Mouse (Mus musculus): ENCODE measurements around the gene Golph3. TPM values are rescaled to one million over a fixed set of nuclear protein-coding genes. Genes with fewer than 3 reads are reported as not detected.

Gene Golph3
- polyA plus RNA-seq, 1 experiment from 2014 or later, result 66.9 TPM

DNA sequence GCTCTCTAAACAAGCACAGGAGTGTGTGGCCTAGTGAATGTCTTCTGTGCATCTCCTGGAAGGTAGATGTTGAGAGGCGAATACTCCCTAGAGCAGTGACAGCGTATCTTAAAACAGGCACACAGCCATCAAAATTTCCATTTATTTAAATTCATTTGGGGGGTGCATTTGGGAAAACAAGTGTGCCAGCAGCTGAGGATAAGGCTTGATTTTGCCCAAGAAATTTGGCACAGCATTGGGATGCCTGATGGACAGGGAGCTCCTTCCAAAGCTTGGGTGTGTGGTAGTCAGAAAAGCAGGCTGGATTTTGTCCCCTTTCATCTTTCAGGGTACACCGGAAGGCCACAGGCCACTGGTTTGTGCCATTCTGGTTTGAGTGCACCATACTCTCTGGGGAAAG, 48.8 kb downstream of the Golph3 start:
- no peak for ATAC-seq
- Histone ChIP-seq H3K36me3 (ENCODE audit: control insufficient read depth, insufficient read depth, low read length) (peaks cover 3% of the 10 kb centered on the region; the same call in 1 of the 2 replicates), H3K9me3 (ENCODE audit: control insufficient read depth, low read length) (no peaks in the 10 kb centered on the region), H3K4me2 (ENCODE audit: low read depth, low read length) (no peak overlapping the region), H3K27me3 (replicated peaks; ENCODE audit: control insufficient read depth, insufficient read depth, low read length) (no peaks in the 10 kb centered on the region), H3K4me3 (ENCODE audit: low read length) (no peak overlapping the region), H3K9ac (ENCODE audit: low read depth, low read length) (no peak overlapping the region), H3K4me1 (ENCODE audit: control insufficient read depth, insufficient read depth, low read length) (peaks cover 15% of the 10 kb centered on the region), H3K27ac (ENCODE audit: low read length) (no peak overlapping the region)
- WGBS, result 97% methylated on average over 3 of the region's 3 CpGs

GRCm38 (mm10) chr15:12371183-12371582, 49.9 kb downstream of the Golph3 start:
- Histone ChIP-seq H3K9ac (ENCODE audit: low read depth, low read length) (no peak overlapping the region), H3K27ac (ENCODE audit: low read length) (no peak overlapping the region), H3K36me3 (ENCODE audit: control insufficient read depth, insufficient read depth, low read length) (peaks cover 3% of the 10 kb centered on the region; the same call in 1 of the 2 replicates), H3K4me3 (ENCODE audit: low read length) (no peak overlapping the region), H3K4me2 (ENCODE audit: low read depth, low read length) (no peak overlapping the region), H3K27me3 (replicated peaks; ENCODE audit: control insufficient read depth, insufficient read depth, low read length) (no peaks in the 10 kb centered on the region), H3K4me1 (ENCODE audit: control insufficient read depth, insufficient read depth, low read length) (peaks cover 16% of the 10 kb centered on the region), H3K9me3 (ENCODE audit: control insufficient read depth, low read length) (no peaks in the 10 kb centered on the region)
- 3% methylated on average over 8 of the region's 8 CpGs for WGBS
- peak; percentile 27 for ATAC-seq

- Histone ChIP-seq H3K4me1 (ENCODE audit: control insufficient read depth, insufficient read depth, low read length) (peaks cover 9% of the 10 kb centered on the region), H3K9ac (ENCODE audit: low read depth, low read length) (no peak overlapping the region), H3K36me3 (ENCODE audit: control insufficient read depth, insufficient read depth, low read length) (peaks cover 3% of the 10 kb centered on the region; the same call in 1 of the 2 replicates), H3K9me3 (ENCODE audit: control insufficient read depth, low read length) (no peaks in the 10 kb centered on the region), H3K4me3 (ENCODE audit: low read length) (no peak overlapping the region), H3K27ac (ENCODE audit: low read length) (no peak overlapping the region), H3K4me2 (ENCODE audit: low read depth, low read length) (no peak overlapping the region), H3K27me3 (replicated peaks; ENCODE audit: control insufficient read depth, insufficient read depth, low read length) (no peaks in the 10 kb centered on the region)
- ATAC-seq, result no peak
- WGBS, result 81% methylated on average over 14 of the region's 14 CpGs
Observed at GRCm38 (mm10) chr15:12373496-12373895, 52.2 kb downstream of the Golph3 start.

DNA sequence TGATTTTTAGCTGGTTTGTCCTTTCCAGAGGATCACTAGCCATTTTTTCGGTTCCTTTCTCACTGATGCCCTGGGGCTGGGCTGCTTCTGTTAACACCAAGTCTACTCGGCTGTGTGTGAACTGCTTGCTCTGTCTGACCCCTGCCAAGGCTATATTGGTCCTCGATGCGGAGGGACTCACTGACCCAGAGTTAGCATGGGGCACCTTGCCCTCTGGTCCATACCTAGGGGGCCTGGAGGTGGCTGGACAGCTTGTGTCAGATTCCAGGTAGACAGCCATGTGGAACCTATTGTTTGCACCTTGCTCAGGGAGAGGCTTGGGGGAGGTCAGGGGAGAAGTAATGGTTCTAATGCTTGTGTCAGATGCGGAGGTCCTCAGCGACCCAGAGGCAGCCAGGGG, 52.7 kb downstream of the Golph3 start:
- no peak overlapping the region for H3K4me3 ChIP-seq (ENCODE audit: low read length)
- H3K9ac ChIP-seq (ENCODE audit: low read depth, low read length), result no peak overlapping the region
- peaks cover 8% of the 10 kb centered on the region for H3K4me1 ChIP-seq (ENCODE audit: control insufficient read depth, insufficient read depth, low read length)
- no peaks in the 10 kb centered on the region for H3K9me3 ChIP-seq (ENCODE audit: control insufficient read depth, low read length)
- H3K27me3 ChIP-seq (replicated peaks; ENCODE audit: control insufficient read depth, insufficient read depth, low read length), result no peaks in the 10 kb centered on the region
- ATAC-seq, result no peak
- WGBS, result 83% methylated on average over 6 of the region's 6 CpGs
- H3K27ac ChIP-seq (ENCODE audit: low read length), result no peak overlapping the region
- H3K36me3 ChIP-seq (ENCODE audit: control insufficient read depth, insufficient read depth, low read length), result peaks cover 3% of the 10 kb centered on the region; the same call in 1 of the 2 replicates
- H3K4me2 ChIP-seq (ENCODE audit: low read depth, low read length), result no peak overlapping the region

DNA sequence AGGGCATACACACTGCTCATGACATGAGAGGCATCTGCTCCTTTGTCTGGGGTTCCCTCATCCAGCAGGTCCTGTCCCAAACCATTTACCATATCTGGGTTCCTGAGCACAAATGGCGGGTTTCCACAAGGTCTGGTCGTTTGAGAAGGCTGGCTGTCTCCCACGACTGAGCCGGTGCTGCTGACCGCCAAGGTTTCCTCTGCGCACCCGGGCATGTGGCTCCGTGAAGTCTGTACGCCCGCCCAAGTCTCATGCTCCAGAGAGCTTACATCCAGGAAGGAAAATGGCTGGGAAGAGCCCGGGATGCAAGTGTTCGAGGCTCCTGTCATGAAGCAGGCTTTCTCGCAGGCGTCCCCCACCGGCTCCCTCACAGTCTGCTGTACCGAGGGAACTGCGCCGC, 53.7 kb downstream of the Golph3 start:
- Histone ChIP-seq H3K36me3 (ENCODE audit: control insufficient read depth, insufficient read depth, low read length) (peaks cover 3% of the 10 kb centered on the region; the same call in 1 of the 2 replicates), H3K9me3 (ENCODE audit: control insufficient read depth, low read length) (no peaks in the 10 kb centered on the region), H3K4me2 (ENCODE audit: low read depth, low read length) (peak overlapping the region; percentile 49), H3K27me3 (replicated peaks; ENCODE audit: control insufficient read depth, insufficient read depth, low read length) (no peaks in the 10 kb centered on the region), H3K4me3 (ENCODE audit: low read length) (peak overlapping the region; percentile 18; the same call in 1 of the 2 replicates), H3K9ac (ENCODE audit: low read depth, low read length) (peak overlapping the region; percentile 48), H3K4me1 (ENCODE audit: control insufficient read depth, insufficient read depth, low read length) (peaks cover 8% of the 10 kb centered on the region), H3K27ac (ENCODE audit: low read length) (no peak overlapping the region)
- 67% methylated on average over 18 of the region's 18 CpGs for WGBS
- ATAC-seq, result no peak

DNA sequence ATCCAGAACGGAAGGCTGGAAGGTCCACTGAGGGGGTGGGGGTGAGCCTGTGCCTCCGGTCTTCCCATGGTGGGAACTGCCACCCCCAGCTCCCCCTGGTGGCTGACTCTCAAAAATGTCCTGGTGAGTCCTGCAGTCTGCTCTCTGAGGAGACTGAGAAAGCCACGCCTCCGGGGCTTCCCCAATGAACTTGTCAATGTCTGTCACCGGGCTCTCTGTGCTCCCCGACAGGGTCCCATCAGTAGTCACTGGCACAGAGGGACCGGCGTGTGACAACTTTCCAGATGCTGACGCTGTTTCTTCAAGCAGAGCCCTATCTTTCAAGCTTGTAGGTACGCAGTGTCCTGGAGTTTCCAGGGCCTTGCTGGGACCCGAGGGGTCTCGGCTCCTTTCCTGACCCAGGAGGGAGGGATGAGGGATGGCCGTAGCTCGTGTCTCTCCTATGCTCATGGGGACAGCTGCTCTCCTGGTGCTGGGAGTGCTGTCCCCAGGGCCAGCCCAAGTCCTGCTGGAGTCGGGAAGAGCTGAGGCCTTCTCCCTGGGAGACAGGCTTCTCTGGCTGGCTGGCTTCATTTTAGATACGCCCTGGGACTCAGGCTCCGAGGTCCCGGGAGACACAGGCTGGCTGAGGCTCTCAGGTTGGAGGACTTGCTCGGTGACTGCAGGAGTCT, 54.5 kb downstream of the Golph3 start:
- Histone ChIP-seq H3K27ac (ENCODE audit: low read length) (peak overlapping the region; percentile 45), H3K9me3 (ENCODE audit: control insufficient read depth, low read length) (no peaks in the 10 kb centered on the region), H3K9ac (ENCODE audit: low read depth, low read length) (peak overlapping the region; percentile 57), H3K4me1 (ENCODE audit: control insufficient read depth, insufficient read depth, low read length) (peaks cover 8% of the 10 kb centered on the region), H3K27me3 (replicated peaks; ENCODE audit: control insufficient read depth, insufficient read depth, low read length) (no peaks in the 10 kb centered on the region), H3K4me3 (ENCODE audit: low read length) (peak overlapping the region; percentile 18), H3K4me2 (ENCODE audit: low read depth, low read length) (peak overlapping the region; percentile 49), H3K36me3 (ENCODE audit: control insufficient read depth, insufficient read depth, low read length) (peaks cover 6% of the 10 kb centered on the region; the same call in 1 of the 2 replicates)
- ATAC-seq, result peak; percentile 78
- WGBS, result 14% methylated on average over 19 of the region's 19 CpGs

DNA sequence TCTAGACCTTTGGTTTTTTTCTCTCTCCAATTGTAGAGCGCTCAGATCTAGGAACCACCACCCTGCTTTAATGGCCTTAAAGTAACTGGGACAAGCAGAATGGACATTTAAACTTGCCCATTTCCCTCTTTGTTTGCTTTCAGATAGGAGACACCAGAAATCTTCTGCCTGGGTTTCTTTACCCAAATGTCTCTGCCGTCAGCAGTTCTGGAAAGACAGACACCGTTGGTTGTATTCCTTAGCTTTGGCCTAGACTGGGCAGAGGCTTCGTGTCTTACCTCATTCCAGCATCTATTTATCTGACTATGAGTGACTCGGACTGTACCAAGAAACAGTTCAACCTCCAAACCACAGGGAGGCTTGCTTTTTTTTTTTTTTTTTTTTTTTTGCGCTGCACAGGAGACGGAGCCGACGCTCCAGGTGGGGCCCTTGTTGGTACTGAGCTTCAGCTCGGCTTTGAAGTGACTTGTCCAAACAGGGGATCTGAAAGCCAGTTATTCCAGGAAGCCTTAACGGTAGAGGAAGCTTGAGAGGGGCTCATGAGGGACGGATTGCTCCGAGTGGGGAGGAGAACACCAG, 55.3 kb downstream of the Golph3 start:
- H3K27me3 ChIP-seq (replicated peaks; ENCODE audit: control insufficient read depth, insufficient read depth, low read length), result no peaks in the 10 kb centered on the region
- ATAC-seq, result no peak
- H3K4me1 ChIP-seq (ENCODE audit: control insufficient read depth, insufficient read depth, low read length), result peaks cover 8% of the 10 kb centered on the region
- H3K27ac ChIP-seq (ENCODE audit: low read length), result no peak overlapping the region
- no peak overlapping the region for H3K4me2 ChIP-seq (ENCODE audit: low read depth, low read length)
- no peak overlapping the region; the same call in 1 of the 2 replicates for H3K9ac ChIP-seq (ENCODE audit: low read depth, low read length)
- H3K36me3 ChIP-seq (ENCODE audit: control insufficient read depth, insufficient read depth, low read length), result peaks cover 7% of the 10 kb centered on the region; the same call in 1 of the 2 replicates
- whole genome bisulfite sequencing, result 54% methylated on average over 13 of the region's 13 CpGs
- no peaks in the 10 kb centered on the region for H3K9me3 ChIP-seq (ENCODE audit: control insufficient read depth, low read length)
- H3K4me3 ChIP-seq (ENCODE audit: low read length), result no peak overlapping the region

DNA sequence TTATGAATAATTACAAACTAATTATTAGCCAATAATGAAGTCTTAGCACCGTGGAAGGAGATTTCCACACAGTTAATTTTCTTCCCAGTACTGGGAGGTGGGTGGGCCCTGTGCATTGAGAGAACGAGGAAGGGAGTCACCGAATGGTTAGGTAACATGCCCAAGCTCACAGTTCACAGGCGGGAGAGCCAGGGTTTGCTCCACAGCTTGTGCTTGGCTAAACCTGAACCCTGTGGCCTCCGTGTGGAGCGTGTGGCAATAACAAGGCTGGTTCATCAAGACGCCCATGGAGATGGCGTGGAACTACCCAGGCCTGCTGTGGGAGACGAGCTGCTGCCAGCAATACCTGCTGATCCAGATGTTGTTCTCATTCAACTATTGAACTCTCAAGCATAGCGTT, 56.5 kb downstream of the Golph3 start:
- H3K4me2 ChIP-seq (ENCODE audit: low read depth, low read length), result no peak overlapping the region
- 85% methylated on average over 10 of the region's 10 CpGs for WGBS
- ATAC-seq, result no peak

GRCm38 (mm10) chr15:12380057-12380456, 58.8 kb downstream of the Golph3 start:
- no peak overlapping the region for H3K4me2 ChIP-seq (ENCODE audit: low read depth, low read length)
- H3K36me3 ChIP-seq (ENCODE audit: control insufficient read depth, insufficient read depth, low read length), result peaks cover 7% of the 10 kb centered on the region; the same call in 1 of the 2 replicates
- H3K27me3 ChIP-seq (replicated peaks; ENCODE audit: control insufficient read depth, insufficient read depth, low read length), result no peaks in the 10 kb centered on the region
- H3K4me3 ChIP-seq (ENCODE audit: low read length), result no peak overlapping the region
- H3K27ac ChIP-seq (ENCODE audit: low read length), result no peak overlapping the region
- no peak for ATAC-seq
- 92% methylated on average over 3 of the region's 3 CpGs for WGBS
- H3K9me3 ChIP-seq (ENCODE audit: control insufficient read depth, low read length), result no peaks in the 10 kb centered on the region
- H3K9ac ChIP-seq (ENCODE audit: low read depth, low read length), result no peak overlapping the region
- peaks cover 7% of the 10 kb centered on the region for H3K4me1 ChIP-seq (ENCODE audit: control insufficient read depth, insufficient read depth, low read length)

More for the DNA sequence above, 56.5 kb downstream of the Golph3 start:
- Histone ChIP-seq H3K9me3 (ENCODE audit: control insufficient read depth, low read length) (no peaks in the 10 kb centered on the region), H3K4me1 (ENCODE audit: control insufficient read depth, insufficient read depth, low read length) (peaks cover 8% of the 10 kb centered on the region), H3K36me3 (ENCODE audit: control insufficient read depth, insufficient read depth, low read length) (peaks cover 10% of the 10 kb centered on the region; the same call in 1 of the 2 replicates), H3K27me3 (replicated peaks; ENCODE audit: control insufficient read depth, insufficient read depth, low read length) (no peaks in the 10 kb centered on the region), H3K27ac (ENCODE audit: low read length) (no peak overlapping the region), H3K4me3 (ENCODE audit: low read length) (no peak overlapping the region), H3K9ac (ENCODE audit: low read depth, low read length) (no peak overlapping the region)
